Mouse (Mus musculus): ENCODE data around the gene B3gat2. TPM values are rescaled to one million over a fixed set of nuclear protein-coding genes. Genes with fewer than 3 reads are reported as not detected.
A peak's percentile ranks its signal among the peaks of the same experiment; 100 is the strongest.

Gene B3gat2
- total RNA-seq, 4 experiments from 2014 or later: not detected

- no peak for DNase-seq (ENCODE audit: low spot score)
Measured at GRCm38 (mm10) chr1:23834819-23835218, 73.3 kb downstream of the B3gat2 start.

- no peak for DNase-seq (ENCODE audit: low spot score)
Measured at GRCm38 (mm10) chr1:23836630-23837029, 75.1 kb downstream of the B3gat2 start.

GRCm38 (mm10) chr1:23840924-23841323 lies 79.4 kb downstream of the B3gat2 start:
- no peak for DNase-seq (ENCODE audit: low spot score)

GRCm38 (mm10) chr1:23842629-23843028 lies 81.1 kb downstream of the B3gat2 start:
- DNase-seq (ENCODE audit: low spot score): no peak

GRCm38 (mm10) chr1:23843790-23844189 lies 82.2 kb downstream of the B3gat2 start:
- DNase-seq (ENCODE audit: low spot score): peak; percentile 3

- DNase-seq (ENCODE audit: low spot score): no peak
Measured at GRCm38 (mm10) chr1:23845007-23845406, 83.5 kb downstream of the B3gat2 start.

- no peak for DNase-seq (ENCODE audit: low spot score)
Measured at GRCm38 (mm10) chr1:23846044-23846680, 84.6 kb downstream of the B3gat2 start.

- no peak for DNase-seq (ENCODE audit: low spot score)
Measured at GRCm38 (mm10) chr1:23855623-23856022, 94.1 kb downstream of the B3gat2 start.

GRCm38 (mm10) chr1:23860944-23861343 lies 99.4 kb downstream of the B3gat2 start:
- DNase-seq (ENCODE audit: low spot score): no peak

GRCm38 (mm10) chr1:23865566-23865965 lies 104.0 kb downstream of the B3gat2 start:
- no peak for DNase-seq (ENCODE audit: low spot score)

- DNase-seq (ENCODE audit: low spot score): peak; percentile 3
Measured at GRCm38 (mm10) chr1:23867350-23867862, 105.9 kb downstream of the B3gat2 start.

- no peak for DNase-seq (ENCODE audit: low spot score)
Measured at GRCm38 (mm10) chr1:23872194-23872593, 110.6 kb downstream of the B3gat2 start.

- no peak for DNase-seq (ENCODE audit: low spot score)
Measured at GRCm38 (mm10) chr1:23882681-23883080, 121.1 kb downstream of the B3gat2 start.

GRCm38 (mm10) chr1:23884087-23884668 lies 122.6 kb downstream of the B3gat2 start:
- DNase-seq (ENCODE audit: low spot score): no peak

- no peak for DNase-seq (ENCODE audit: low spot score)
Measured at GRCm38 (mm10) chr1:23884914-23885313, 123.4 kb downstream of the B3gat2 start.

- no peak for DNase-seq (ENCODE audit: low spot score)
Measured at GRCm38 (mm10) chr1:23892072-23892471, 130.5 kb downstream of the B3gat2 start.

Other genes starting within 250 kb of the B3gat2 start
- gene Smap1, start 160.6 kb downstream of the B3gat2 start, total RNA-seq (2022): 10 to 100 TPM; 13.9 to 18.3 (median 17.5) TPM
- gene Sdhaf4, start 243.9 kb downstream of the B3gat2 start, total RNA-seq (2022): 10 to 100 TPM; 90.9 to 97.1 (median 92.2) TPM

All from heart, adult 8-10 months (tissue).